Mouse (Mus musculus): ENCODE data around the gene Ascc1. TPM values are rescaled to one million over a fixed set of nuclear protein-coding genes. Genes with fewer than 3 reads are reported as not detected.
A peak's percentile ranks its signal among the peaks of the same experiment; 100 is the strongest.
"Not testable (repeated sequence)": the region's sequence is repeated elsewhere in the genome, so short reads cannot be mapped to it uniquely, and the experiment has no call there.

Ascc1 gene
- polyA plus RNA-seq, 1 experiment: 52.9 TPM

- Histone ChIP-seq H3K4me1 (ENCODE audit: control insufficient read depth, insufficient read depth, low read length) (no peaks in the 10 kb centered on the region), H3K36me3 (ENCODE audit: control insufficient read depth, insufficient read depth, low read length, poor library complexity, severe bottlenecking) (peaks cover 7% of the 10 kb centered on the region; the same call in 1 of the 2 replicates), H3K27ac (ENCODE audit: insufficient read depth, low read length) (no peak overlapping the region), H3K9ac (ENCODE audit: low read depth, poor library complexity, severe bottlenecking) (no peak overlapping the region), H3K9me3 (replicated peaks; ENCODE audit: control insufficient read depth, insufficient read depth, low read length, poor library complexity, severe bottlenecking) (no peaks in the 10 kb centered on the region), H3K4me3 (ENCODE audit: low read depth, low read length) (no peak overlapping the region), H3K27me3 (ENCODE audit: control insufficient read depth, insufficient read depth, low read length, poor library complexity, severe bottlenecking) (no peaks in the 10 kb centered on the region)
- TF ChIP-seq EP300 (IDR thresholded peaks at IDR 0.05; ENCODE audit: insufficient read depth, low read depth, low read length) (no peak), CTCF (IDR thresholded peaks at IDR 0.05; ENCODE audit: low read depth, low read length) (no peak), POLR2A (IDR thresholded peaks at IDR 0.05; ENCODE audit: insufficient read depth, low read length) (no peak)
Measured at GRCm38 (mm10) chr10:59999057-59999456, 3.5 kb upstream of the Ascc1 start.

- not testable (repeated sequence) for H3K27ac ChIP-seq (ENCODE audit: insufficient read depth, low read length); H3K4me3 ChIP-seq (ENCODE audit: low read depth, low read length); H3K27me3 ChIP-seq (ENCODE audit: control insufficient read depth, insufficient read depth, low read length, poor library complexity, severe bottlenecking); H3K4me1 ChIP-seq (ENCODE audit: control insufficient read depth, insufficient read depth, low read length); H3K9me3 ChIP-seq (replicated peaks; ENCODE audit: control insufficient read depth, insufficient read depth, low read length, poor library complexity, severe bottlenecking); H3K36me3 ChIP-seq (ENCODE audit: control insufficient read depth, insufficient read depth, low read length, poor library complexity, severe bottlenecking)
- peak overlapping the region; percentile 41 for H3K9ac ChIP-seq (ENCODE audit: low read depth, poor library complexity, severe bottlenecking)
Measured at GRCm38 (mm10) chr10:60001663-60002062, 942 bp upstream of the Ascc1 start.

DNA sequence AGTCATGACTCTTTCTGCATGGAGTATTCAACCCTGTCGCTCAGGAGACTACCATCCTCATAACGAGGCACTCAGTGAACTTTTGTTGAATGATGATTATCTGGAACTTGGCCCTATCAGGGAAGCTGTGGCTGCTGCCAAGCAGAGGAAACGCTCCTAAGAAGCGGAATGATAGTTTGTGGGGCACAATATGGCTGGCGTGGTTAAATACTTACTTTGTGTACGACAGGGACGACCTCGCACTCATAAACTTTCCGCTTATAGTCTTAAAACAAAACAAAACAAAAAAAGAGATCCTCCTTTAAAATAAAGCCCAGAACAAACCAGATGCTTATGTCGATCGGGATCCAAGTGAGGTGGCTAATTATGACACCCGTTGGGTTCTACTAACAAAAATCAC, 402 bp upstream of the Ascc1 start:
- Histone ChIP-seq H3K27me3 (ENCODE audit: control insufficient read depth, insufficient read depth, low read length, poor library complexity, severe bottlenecking) (no peaks in the 10 kb centered on the region), H3K27ac (ENCODE audit: insufficient read depth, low read length) (peak overlapping the region; percentile 8; the same call in 1 of the 2 replicates), H3K4me1 (ENCODE audit: control insufficient read depth, insufficient read depth, low read length) (no peaks in the 10 kb centered on the region), H3K9me3 (replicated peaks; ENCODE audit: control insufficient read depth, insufficient read depth, low read length, poor library complexity, severe bottlenecking) (no peaks in the 10 kb centered on the region), H3K4me3 (ENCODE audit: low read depth, low read length) (peak overlapping the region; percentile 74), H3K36me3 (ENCODE audit: control insufficient read depth, insufficient read depth, low read length, poor library complexity, severe bottlenecking) (peaks cover 5% of the 10 kb centered on the region; the same call in 1 of the 2 replicates), H3K9ac (ENCODE audit: low read depth, poor library complexity, severe bottlenecking) (peak overlapping the region; percentile 41)
- TF ChIP-seq POLR2A (IDR thresholded peaks at IDR 0.05; ENCODE audit: insufficient read depth, low read length) (no peak), CTCF (IDR thresholded peaks at IDR 0.05; ENCODE audit: low read depth, low read length) (no peak), EP300 (IDR thresholded peaks at IDR 0.05; ENCODE audit: insufficient read depth, low read depth, low read length) (no peak)

DNA sequence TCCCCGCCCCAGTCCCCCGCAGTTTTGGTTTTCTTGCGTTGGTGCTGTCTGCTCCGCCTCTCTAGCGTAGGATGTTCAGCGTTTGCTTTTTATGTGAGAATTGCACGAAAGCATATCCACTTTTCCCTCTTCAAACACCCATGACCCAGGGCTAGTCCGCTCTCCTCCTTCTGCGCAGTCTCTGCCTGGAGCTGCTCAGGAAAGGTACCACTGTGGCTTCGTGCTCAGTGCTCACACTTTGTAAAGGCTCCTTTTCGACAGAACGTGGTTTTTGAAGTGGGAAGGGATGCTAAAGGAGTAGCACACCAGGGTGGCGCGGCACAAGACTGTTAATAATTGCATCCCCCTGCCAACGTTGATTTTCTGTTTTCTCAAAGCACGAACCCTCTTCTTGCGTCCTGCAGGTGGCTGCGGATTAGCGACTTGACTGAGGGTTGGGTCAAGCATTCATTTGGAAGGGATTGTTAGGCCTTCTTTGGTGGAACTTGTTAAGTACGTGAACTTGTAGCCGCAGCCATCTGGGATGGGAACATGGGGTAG, 678 bp downstream of the Ascc1 start:
- H3K4me1 ChIP-seq (ENCODE audit: control insufficient read depth, insufficient read depth, low read length): no peaks in the 10 kb centered on the region
- peak overlapping the region; percentile 86 for H3K27ac ChIP-seq (ENCODE audit: insufficient read depth, low read length)
- peaks cover 8% of the 10 kb centered on the region for H3K36me3 ChIP-seq (ENCODE audit: control insufficient read depth, insufficient read depth, low read length, poor library complexity, severe bottlenecking)
- peak overlapping the region; percentile 41 for H3K9ac ChIP-seq (ENCODE audit: low read depth, poor library complexity, severe bottlenecking)
- no peaks in the 10 kb centered on the region for H3K27me3 ChIP-seq (ENCODE audit: control insufficient read depth, insufficient read depth, low read length, poor library complexity, severe bottlenecking)
- no peak for TF ChIP-seq CTCF (IDR thresholded peaks at IDR 0.05; ENCODE audit: low read depth, low read length)
- no peak for TF ChIP-seq POLR2A (IDR thresholded peaks at IDR 0.05; ENCODE audit: insufficient read depth, low read length)
- no peak for TF ChIP-seq EP300 (IDR thresholded peaks at IDR 0.05; ENCODE audit: insufficient read depth, low read depth, low read length)
- H3K4me3 ChIP-seq (ENCODE audit: low read depth, low read length): peak overlapping the region; percentile 96
- no peaks in the 10 kb centered on the region for H3K9me3 ChIP-seq (replicated peaks; ENCODE audit: control insufficient read depth, insufficient read depth, low read length, poor library complexity, severe bottlenecking)

GRCm38 (mm10) chr10:60003847-60004246, 1.2 kb downstream of the Ascc1 start:
- no peak for TF ChIP-seq CTCF (IDR thresholded peaks at IDR 0.05; ENCODE audit: low read depth, low read length)
- TF ChIP-seq EP300 (IDR thresholded peaks at IDR 0.05; ENCODE audit: insufficient read depth, low read depth, low read length): no peak
- no peak for TF ChIP-seq POLR2A (IDR thresholded peaks at IDR 0.05; ENCODE audit: insufficient read depth, low read length)
- H3K9me3 ChIP-seq (replicated peaks; ENCODE audit: control insufficient read depth, insufficient read depth, low read length, poor library complexity, severe bottlenecking): no peaks in the 10 kb centered on the region
- H3K4me3 ChIP-seq (ENCODE audit: low read depth, low read length): peak overlapping the region; percentile 96
- H3K9ac ChIP-seq (ENCODE audit: low read depth, poor library complexity, severe bottlenecking): peak overlapping the region; percentile 41
- no peaks in the 10 kb centered on the region for H3K27me3 ChIP-seq (ENCODE audit: control insufficient read depth, insufficient read depth, low read length, poor library complexity, severe bottlenecking)
- no peaks in the 10 kb centered on the region for H3K4me1 ChIP-seq (ENCODE audit: control insufficient read depth, insufficient read depth, low read length)
- H3K36me3 ChIP-seq (ENCODE audit: control insufficient read depth, insufficient read depth, low read length, poor library complexity, severe bottlenecking): peaks cover 8% of the 10 kb centered on the region
- H3K27ac ChIP-seq (ENCODE audit: insufficient read depth, low read length): peak overlapping the region; percentile 86

DNA sequence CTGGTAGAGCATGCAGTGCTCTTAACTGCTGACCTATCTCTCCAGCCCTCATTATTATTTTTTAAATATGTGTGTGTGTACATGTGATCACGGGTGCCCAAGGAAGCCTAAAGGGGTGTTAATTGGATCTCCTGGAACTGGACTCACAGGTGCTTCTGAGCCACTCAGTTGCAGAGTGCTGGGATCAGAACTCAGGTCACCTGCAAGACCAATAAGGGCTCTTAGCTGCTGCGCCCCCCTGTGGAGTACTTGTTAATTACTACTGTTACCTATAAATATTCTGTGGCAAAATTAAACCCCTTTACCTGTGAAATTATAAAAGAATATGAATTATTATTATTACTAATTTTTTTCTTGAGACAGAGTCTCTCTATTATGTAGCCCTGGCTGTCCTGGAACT, 2.7 kb downstream of the Ascc1 start:
- Histone ChIP-seq H3K9ac (ENCODE audit: low read depth, poor library complexity, severe bottlenecking) (no peak overlapping the region), H3K27ac (ENCODE audit: insufficient read depth, low read length) (no peak overlapping the region), H3K9me3 (replicated peaks; ENCODE audit: control insufficient read depth, insufficient read depth, low read length, poor library complexity, severe bottlenecking) (no peaks in the 10 kb centered on the region), H3K27me3 (ENCODE audit: control insufficient read depth, insufficient read depth, low read length, poor library complexity, severe bottlenecking) (no peaks in the 10 kb centered on the region), H3K4me1 (ENCODE audit: control insufficient read depth, insufficient read depth, low read length) (no peaks in the 10 kb centered on the region), H3K36me3 (ENCODE audit: control insufficient read depth, insufficient read depth, low read length, poor library complexity, severe bottlenecking) (peaks cover 6% of the 10 kb centered on the region), H3K4me3 (ENCODE audit: low read depth, low read length) (no peak overlapping the region)
- TF ChIP-seq CTCF (IDR thresholded peaks at IDR 0.05; ENCODE audit: low read depth, low read length) (peak; percentile 35), EP300 (IDR thresholded peaks at IDR 0.05; ENCODE audit: insufficient read depth, low read depth, low read length) (no peak)
